Mouse (Mus musculus) megakaryocyte, embryonic 14.5 days (primary cell): Measurements from ENCODE around the gene Srrm4. TPM values are rescaled to one million over a fixed set of nuclear protein-coding genes. Genes with fewer than 3 reads are reported as not detected.

Source experiments
- H3K27me3 ChIP-seq: replicated peaks from 2 replicates; pipeline ENCODE3; 2012; ENCODE audit warnings: inconsistent platforms
- H3K36me3 ChIP-seq: replicated peaks from 2 replicates; pipeline ENCODE3; 2012; ENCODE audit warnings: low read length, inconsistent platforms, mixed read lengths
- H3K4me1 ChIP-seq: 2 replicates; pipeline ENCODE4 v1.6.1; 2012; ENCODE audit warnings: inconsistent platforms
- H3K4me3 ChIP-seq: replicated peaks from 2 replicates; pipeline ENCODE3; 2012; ENCODE audit warnings: moderate library complexity, mild to moderate bottlenecking, inconsistent platforms
- H3K9me3 ChIP-seq: 2 replicates; pipeline ENCODE4 v1.6.1; 2012; ENCODE audit warnings: inconsistent platforms
- FLI1 ChIP-seq: IDR thresholded peaks from 2 replicates; pipeline ENCODE4 v1.6.1; 2012; ENCODE audit warnings: low read length, inconsistent platforms, mixed read lengths
- GATA1 ChIP-seq: IDR thresholded peaks from 3 replicates; pipeline ENCODE4 v1.6.1; 2012; ENCODE audit warnings: mixed read lengths, low read length, inconsistent platforms, borderline replicate concordance
- polyA plus RNA-seq: library from polyadenylated mRNA; stranded (reverse); fragments of >175 nt; gene quantifications from 2 replicates; pipeline ENCODE4 v1.2.3, GENCODE M21; 2012; ENCODE audit warnings: low replicate concordance; ENCODE audit not compliant: insufficient read depth

The Srrm4 gene
- polyA plus RNA-seq, 1 experiment = not detected

DNA sequence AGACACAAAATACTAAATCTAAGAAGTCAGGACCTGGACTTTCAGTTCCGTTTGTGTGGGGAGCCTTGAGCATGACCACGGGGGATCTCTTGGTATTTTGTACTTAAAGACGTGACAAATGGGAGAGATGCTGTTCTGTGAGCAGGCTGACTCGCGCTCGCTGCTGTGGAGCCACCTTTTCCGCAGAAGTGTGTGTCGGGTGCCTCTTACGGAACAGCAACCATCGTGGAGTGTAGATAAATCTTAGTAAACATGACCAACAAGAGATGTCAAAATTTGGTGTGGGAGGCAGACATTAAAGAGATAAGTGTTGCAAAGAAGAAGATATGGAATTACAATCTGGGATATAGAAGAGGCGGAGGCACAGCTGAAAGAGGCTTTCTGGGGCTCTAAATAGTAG is 69.3 kb downstream of the Srrm4 start:
- Histone ChIP-seq H3K27me3 (no peaks in the 10 kb centered on the region), H3K36me3 (no peaks in the 10 kb centered on the region), H3K4me3 (no peak overlapping the region), H3K4me1 (no peaks in the 10 kb centered on the region), H3K9me3 (peaks cover 61% of the 10 kb centered on the region)
- TF ChIP-seq GATA1 (no peak), FLI1 (no peak)

DNA sequence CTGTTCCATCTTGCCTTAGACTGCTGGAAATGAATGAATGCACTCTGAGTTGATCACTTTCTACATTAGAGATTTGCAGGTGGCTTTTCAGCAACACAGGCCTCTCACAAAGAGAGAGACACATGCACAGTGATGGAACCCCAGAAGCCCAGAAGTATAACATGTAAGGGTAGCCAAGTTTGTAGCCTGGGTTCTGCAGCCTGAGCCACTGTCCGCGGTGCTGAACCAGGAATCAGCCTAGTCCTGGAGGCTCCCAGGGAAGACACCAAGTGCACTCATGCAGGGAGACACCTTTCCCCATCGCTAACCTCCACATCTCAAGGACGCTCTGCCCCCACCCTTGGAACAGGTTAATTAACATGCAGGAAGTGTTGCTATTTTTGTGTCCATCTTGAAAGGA is 73.6 kb downstream of the Srrm4 start:
- TF ChIP-seq FLI1 (no peak), GATA1 (no peak)
- Histone ChIP-seq H3K27me3 (no peaks in the 10 kb centered on the region), H3K36me3 (no peaks in the 10 kb centered on the region), H3K4me1 (no peaks in the 10 kb centered on the region), H3K4me3 (no peak overlapping the region), H3K9me3 (peaks cover 44% of the 10 kb centered on the region)

DNA sequence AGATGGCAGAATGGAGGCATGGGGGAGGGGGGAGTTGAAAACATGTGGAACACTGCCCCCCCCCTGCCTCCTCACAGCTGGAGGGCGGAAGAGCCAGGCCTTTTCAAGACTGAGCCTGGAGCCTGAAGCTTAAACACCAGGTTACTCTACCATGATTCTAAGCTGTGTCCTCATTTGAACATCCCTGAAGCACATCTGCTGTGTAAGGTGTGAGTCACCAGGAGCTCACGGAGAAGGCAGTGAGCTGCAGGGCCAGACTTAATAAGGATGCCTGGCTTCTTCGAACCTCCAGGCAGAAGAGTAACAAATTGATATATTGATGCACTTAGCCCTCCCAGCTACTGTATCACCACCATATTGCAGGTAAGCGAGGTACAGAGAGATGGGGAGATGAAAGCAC is 79.5 kb downstream of the Srrm4 start:
- no peak overlapping the region for H3K4me3 ChIP-seq
- H3K4me1 ChIP-seq = no peaks in the 10 kb centered on the region
- H3K36me3 ChIP-seq = no peaks in the 10 kb centered on the region
- peaks cover 57% of the 10 kb centered on the region for H3K9me3 ChIP-seq
- TF ChIP-seq FLI1 (no peak), GATA1 (no peak)
- H3K27me3 ChIP-seq = no peaks in the 10 kb centered on the region

DNA sequence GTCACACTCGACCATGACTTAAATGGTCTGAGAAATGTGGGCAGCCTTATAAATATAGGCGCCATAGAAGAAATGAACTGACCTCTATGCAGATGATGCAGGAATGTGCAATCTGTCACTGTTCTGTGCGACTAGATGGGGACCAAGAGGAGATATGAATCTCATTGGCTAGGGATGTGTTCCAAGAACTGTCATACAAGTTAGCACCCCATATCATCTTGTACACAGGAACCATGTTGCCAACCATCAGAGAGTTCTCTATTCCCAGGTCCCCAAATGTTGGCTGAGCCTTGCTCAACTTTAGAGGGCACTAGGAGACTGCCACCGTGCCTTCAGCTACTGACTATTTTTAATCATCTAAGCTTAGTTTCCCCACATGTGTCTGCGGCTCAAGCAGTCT is 81.4 kb downstream of the Srrm4 start:
- no peak for TF ChIP-seq FLI1
- no peak for TF ChIP-seq GATA1
- H3K4me3 ChIP-seq = no peak overlapping the region
- peaks cover 63% of the 10 kb centered on the region for H3K9me3 ChIP-seq
- H3K36me3 ChIP-seq = no peaks in the 10 kb centered on the region
- H3K27me3 ChIP-seq = no peaks in the 10 kb centered on the region
- H3K4me1 ChIP-seq = no peaks in the 10 kb centered on the region

DNA sequence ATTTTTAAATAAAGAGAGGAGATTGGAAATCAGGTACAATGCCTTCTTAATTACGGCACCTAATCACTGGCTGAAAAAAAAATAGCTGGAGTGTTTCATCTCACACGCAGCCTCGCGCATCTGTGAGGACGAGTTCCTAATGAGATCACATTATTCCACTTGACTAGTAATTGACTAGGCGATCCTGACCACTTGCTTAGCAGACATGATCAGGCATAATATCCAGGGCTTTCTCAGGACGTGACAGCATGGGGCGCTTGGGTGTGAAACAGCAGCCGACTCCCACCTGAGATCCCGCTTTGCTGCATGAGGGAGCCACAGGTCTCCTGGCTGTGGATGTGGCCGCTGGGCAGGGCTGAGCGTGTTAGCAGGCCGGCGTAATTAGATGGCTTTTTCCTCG is 90.3 kb downstream of the Srrm4 start:
- Histone ChIP-seq H3K27me3 (no peaks in the 10 kb centered on the region), H3K36me3 (no peaks in the 10 kb centered on the region), H3K9me3 (peaks cover 65% of the 10 kb centered on the region), H3K4me3 (no peak overlapping the region), H3K4me1 (no peaks in the 10 kb centered on the region)
- no peak for TF ChIP-seq FLI1

DNA sequence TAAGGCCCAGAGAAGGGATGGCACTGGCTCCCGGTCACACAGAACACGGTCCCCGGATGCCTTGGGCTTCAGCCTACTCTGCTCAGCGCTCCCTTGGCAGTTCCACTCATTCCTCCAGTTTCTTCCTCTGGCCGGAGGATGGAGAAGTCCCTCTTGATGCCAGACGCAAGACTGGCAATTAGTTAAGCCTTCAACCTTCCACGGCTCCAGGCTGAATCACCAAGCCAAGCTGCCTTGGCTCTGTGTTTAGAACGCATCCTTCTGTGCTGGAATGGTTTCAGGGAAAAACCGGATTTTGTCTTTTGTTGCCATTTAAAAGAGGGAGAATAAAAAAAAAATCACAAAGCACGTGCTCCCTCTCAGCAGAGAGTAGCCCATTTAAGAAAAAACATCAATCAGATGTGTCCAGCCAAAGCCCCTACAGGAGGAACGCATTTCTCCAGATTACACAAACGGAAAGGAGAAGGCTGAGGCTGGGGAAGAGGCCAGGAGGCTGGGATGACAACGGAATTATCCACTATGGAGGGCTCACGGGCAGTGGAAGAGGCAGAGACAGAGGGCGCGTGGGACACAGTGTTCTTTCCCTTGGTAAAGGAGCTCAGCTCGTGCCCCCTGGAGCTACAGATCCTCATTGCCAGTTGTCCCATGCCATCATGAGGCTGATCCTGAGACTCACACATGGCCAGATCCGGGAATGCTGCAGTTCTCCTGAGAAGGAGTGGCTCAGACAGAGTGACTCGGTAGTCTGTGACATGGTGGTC is 92.6 kb downstream of the Srrm4 start:
- no peak for TF ChIP-seq FLI1
- no peak for TF ChIP-seq GATA1
- H3K4me1 ChIP-seq = no peaks in the 10 kb centered on the region
- no peaks in the 10 kb centered on the region for H3K36me3 ChIP-seq
- peaks cover 78% of the 10 kb centered on the region for H3K9me3 ChIP-seq
- no peaks in the 10 kb centered on the region for H3K27me3 ChIP-seq
- no peak overlapping the region for H3K4me3 ChIP-seq

DNA sequence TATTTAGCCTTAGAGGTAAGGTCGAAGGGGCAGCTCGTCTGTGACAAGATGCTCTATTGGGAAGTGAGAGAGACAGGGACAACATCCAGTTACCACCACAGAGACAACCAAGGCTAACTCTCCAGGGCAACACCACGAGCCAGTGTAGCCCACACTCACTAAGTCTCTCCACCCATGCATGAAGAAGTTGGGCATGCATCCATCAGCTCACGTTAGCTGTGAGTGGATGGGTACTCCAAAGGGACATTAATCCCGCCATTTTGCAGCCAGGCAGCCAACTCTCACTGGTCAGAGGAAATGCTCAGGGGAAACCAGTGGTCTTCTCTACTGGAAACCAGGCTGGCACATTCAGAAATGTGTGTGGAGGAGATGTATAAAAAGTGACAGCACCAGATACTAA is 93.8 kb downstream of the Srrm4 start:
- TF ChIP-seq FLI1 (no peak), GATA1 (no peak)
- Histone ChIP-seq H3K4me1 (no peaks in the 10 kb centered on the region), H3K27me3 (no peaks in the 10 kb centered on the region), H3K4me3 (no peak overlapping the region), H3K36me3 (no peaks in the 10 kb centered on the region), H3K9me3 (peaks cover 85% of the 10 kb centered on the region)

DNA sequence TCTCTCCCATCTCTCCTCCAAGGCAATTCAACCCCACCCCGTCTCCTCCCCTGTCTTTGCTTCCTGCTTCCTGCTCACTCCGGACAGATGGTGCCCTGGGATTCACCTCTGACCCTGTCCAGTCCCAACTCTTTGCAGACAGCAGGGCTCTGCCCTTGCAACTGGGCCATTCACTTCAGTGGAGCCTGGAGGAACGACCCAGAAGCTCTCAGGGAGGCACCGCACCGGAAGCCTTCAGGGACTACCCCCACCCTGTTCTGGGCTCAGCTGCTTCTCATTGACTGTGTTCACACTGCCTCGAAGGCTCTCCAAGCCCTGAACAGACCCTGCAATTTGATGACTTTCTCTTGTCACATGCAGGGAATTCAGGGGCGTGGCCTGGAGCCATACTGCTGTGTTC is 94.4 kb downstream of the Srrm4 start:
- no peaks in the 10 kb centered on the region for H3K4me1 ChIP-seq
- TF ChIP-seq FLI1 = no peak
- no peaks in the 10 kb centered on the region for H3K36me3 ChIP-seq
- H3K4me3 ChIP-seq = no peak overlapping the region
- no peaks in the 10 kb centered on the region for H3K27me3 ChIP-seq
- H3K9me3 ChIP-seq = peaks cover 86% of the 10 kb centered on the region

DNA sequence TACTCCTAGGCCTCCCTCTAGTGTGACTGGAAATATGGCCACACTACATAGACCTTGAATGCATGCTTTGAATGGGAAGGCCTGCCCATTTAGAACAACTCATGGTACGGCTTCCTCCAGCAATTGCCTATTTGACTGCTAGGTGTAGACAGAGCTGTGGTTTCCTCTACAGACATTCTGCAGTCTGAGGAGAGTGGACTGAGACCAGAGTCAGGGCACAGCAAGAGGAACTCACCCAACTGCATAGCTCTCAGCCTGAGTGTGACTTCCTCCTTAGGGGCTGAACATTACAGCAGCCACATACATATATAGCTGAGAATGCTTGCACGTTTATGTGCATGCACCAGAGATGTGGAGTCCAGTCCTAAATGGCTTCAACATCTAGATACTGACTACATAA is 94.9 kb downstream of the Srrm4 start:
- H3K9me3 ChIP-seq = peaks cover 86% of the 10 kb centered on the region
- H3K36me3 ChIP-seq = no peaks in the 10 kb centered on the region
- H3K4me1 ChIP-seq = no peaks in the 10 kb centered on the region
- H3K4me3 ChIP-seq = no peak overlapping the region
- no peaks in the 10 kb centered on the region for H3K27me3 ChIP-seq
- TF ChIP-seq FLI1 (no peak), GATA1 (no peak)

DNA sequence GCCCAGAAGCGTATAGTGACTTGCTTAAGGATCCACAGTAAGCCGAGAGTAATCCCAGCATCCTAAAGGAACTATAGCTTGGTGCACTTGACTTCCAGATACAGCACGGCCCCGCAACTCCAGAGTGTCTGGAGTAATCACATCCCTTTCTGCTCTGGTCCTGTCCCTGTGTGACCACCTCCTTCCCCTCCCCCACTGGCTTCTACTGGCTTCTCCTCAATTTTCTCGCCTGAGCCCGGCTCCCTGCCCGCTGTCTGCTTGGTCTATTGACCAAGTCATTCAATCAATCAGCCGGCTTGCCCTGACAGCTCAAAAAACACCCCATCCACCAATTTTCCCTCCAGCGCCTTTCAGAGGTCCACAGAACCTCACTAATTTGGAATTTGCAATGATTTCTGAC is 96.2 kb downstream of the Srrm4 start:
- TF ChIP-seq FLI1 (no peak), GATA1 (no peak)
- no peaks in the 10 kb centered on the region for H3K36me3 ChIP-seq
- no peak overlapping the region for H3K4me3 ChIP-seq
- H3K9me3 ChIP-seq = peaks cover 89% of the 10 kb centered on the region
- H3K27me3 ChIP-seq = no peaks in the 10 kb centered on the region
- H3K4me1 ChIP-seq = no peaks in the 10 kb centered on the region

DNA sequence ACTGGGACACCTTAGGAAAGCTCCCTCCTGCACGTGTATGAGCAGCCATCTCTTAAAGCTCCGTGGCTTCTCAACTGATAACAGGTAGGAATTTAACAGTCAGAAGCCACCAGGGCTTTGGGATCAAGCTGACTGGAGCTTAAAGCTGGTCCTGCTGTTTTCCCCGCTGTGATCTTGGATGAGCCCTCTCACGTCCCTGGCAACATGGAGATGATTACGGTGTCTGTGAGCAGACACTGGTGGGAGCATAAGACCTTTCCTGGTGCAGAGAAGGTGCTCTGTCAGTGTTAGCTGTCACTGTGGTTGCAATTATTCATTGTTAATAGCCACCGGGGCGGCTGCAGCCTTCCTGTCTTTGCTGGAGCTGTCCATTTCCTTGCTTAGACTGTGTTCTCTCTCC is 97.2 kb downstream of the Srrm4 start:
- Histone ChIP-seq H3K27me3 (no peaks in the 10 kb centered on the region), H3K36me3 (no peaks in the 10 kb centered on the region), H3K9me3 (peaks cover 83% of the 10 kb centered on the region), H3K4me3 (no peak overlapping the region), H3K4me1 (no peaks in the 10 kb centered on the region)
- TF ChIP-seq FLI1 (no peak), GATA1 (no peak)
